Mouse (Mus musculus) T-helper 17 cell (primary cell): ENCODE data around the gene Sumo3.

Source experiments
- in situ Hi-C, 2 experiments: fragments of 300-600 bp; cut with MboI, MseI; formaldehyde crosslinking; loops; 1 replicate in 1 of 2; 2 replicates in 1 of 2; pipeline ENCODE4 v1.15.1; 2025; ENCODE audit warnings: high pct_unique_total_duplicates in 2 of 2

Sumo3 gene

DNA sequence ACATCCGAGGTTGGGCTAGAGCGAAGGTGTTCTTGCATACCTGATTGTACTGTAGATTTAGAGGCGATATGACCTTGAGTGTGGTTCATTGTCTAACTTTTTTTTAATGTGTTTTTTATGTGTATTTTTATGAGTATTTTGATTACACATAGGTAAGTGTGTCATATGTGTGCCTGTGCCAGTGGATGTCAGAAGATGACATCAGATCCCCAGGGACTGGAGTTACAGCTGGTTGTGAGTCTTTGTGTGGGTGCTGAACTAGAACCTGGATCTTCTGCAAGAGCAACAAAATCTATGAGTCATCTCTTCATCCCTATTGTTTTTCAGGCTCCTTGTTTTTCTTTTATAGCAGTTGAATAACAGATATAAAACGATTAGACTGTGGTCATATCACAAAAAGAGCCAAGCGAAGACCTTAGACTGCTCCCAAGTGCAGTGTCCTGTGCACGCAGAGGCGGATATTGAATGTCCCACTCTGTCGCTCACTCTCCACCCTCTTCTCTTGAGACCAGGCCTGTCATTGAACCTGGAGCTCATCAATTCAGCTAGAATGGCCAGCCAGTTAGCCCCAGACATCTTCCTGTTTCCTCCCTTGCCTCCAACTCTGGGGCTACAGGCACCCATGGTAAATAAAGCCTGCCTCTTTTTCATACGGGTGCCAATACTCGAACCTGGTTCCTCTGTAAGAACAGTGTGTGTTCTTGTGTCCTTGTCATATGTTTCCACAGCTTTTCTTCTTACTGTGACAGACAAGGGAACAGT, 17.9 kb downstream of the Sumo3 start:
- in situ Hi-C loops: loop anchor here in 1 of 2 experiments (10.0 kb wide), 1 partner anchor 951 kb away; the partner anchor contains the start of gene Ilvbl

DNA sequence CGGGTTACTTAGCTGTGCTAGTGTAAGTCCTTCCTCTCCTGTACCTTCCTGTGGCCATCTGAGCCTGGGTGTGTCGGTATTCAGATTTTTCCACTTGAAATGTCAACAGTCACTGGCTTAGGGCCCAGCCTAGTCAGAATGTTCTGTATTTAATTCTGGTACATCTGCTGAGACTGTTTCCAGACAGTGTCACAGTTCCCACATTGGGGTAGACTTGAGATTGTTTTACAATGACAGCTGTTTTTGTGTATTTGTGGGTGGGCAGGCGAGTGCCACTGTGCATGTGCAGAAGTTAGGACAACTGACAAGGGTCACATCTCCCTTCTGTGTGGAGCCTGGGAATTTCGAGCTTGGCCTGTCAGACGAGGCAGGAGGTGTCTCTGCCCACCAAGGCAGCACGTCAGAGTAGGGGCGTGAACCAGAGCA, 18.7 kb downstream of the Sumo3 start:
- in situ Hi-C loops: loop anchor here in 1 of 2 experiments (10.0 kb wide), 1 partner anchor 950 kb away; the partner anchor contains the start of gene Ilvbl

DNA sequence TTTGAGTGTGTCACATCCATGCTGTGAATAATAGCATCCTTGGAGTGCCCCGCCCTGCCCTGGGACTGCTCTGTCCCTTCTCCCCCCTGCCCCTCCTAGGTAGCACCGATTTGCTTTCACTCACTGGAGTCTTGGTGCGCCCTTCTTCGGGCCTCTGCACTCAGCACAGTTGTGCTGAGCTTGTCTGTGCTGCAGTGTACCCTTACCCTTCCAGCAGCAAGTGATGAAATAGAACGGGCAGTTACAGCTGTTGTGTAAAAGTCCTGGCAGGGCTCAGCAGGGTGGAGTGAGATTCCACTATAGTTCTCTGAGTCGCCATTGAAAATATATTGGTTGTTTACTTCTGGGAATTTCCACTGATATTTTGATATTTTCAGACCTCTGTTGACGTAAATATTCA, 20.1 kb downstream of the Sumo3 start:
- in situ Hi-C loops: loop anchor here in 1 of 2 experiments (10.0 kb wide), 1 partner anchor 949 kb away; the partner anchor contains the start of gene Ilvbl

DNA sequence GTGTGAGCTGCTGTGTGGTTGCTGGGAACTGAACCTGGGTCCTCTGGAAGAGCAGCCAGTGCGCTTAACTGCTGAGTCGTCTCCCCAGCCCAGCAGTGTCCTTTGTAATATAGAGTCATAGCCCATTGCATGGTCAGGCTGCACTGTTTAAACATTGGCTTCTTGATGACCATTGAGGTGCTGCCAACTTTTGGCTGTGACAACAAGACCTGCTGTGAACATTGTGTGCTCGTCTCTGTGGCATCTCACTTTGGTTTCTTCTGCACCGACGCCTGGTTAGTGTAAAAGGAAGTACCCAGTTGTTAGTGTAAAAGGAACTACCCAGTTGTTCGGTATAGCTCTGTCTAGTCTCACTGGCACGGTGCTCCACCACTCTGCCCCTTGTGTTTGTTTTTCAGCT, 20.7 kb downstream of the Sumo3 start:
- in situ Hi-C loops: loop anchor here in 1 of 2 experiments (10.0 kb wide), 1 partner anchor 948 kb away; the partner anchor contains the start of gene Ilvbl

DNA sequence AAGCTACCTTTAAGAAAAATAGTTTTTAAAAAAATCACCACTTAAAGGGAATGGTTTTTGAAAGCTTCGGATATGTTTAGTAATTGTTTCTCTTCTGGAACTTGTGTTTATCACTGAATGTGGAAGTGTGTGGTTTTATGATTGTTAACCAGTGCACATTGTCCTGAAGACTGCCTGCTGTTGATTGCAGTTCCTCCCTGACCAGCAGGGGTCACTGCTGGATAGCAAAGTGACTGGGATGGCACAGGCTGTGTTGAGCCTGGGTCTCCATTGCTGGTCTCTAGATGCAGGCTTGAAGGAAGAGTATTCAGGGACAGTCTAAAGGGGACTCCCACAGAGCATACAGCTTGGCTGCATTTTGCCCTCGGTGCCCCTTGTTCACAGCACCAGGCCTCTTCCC, 21.6 kb downstream of the Sumo3 start:
- in situ Hi-C loops: loop anchor here in 1 of 2 experiments (10.0 kb wide), 1 partner anchor 947 kb away; the partner anchor contains the start of gene Ilvbl

DNA sequence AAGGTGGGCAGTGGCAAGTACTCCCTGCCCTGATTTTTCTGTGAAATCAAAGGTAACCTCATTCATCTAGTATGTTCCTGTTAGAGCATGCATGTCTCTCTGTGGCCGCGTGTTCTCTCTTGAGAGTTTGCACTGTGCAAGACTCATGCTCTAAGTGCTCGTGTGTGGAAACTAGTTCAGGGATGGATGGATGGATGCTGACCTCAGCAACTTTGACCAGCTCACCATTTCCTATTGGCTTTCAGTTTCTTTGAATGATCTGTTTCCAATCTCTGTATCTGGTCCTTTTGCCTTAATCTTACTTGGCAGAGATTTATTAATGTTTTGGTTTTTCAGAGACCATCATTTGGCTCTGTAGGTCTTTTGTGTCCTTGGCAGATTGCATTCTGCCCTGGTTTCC, 23.3 kb downstream of the Sumo3 start:
- in situ Hi-C loops: loop anchor here in 1 of 2 experiments (10.0 kb wide), 1 partner anchor 946 kb away; the partner anchor contains the start of gene Ilvbl

DNA sequence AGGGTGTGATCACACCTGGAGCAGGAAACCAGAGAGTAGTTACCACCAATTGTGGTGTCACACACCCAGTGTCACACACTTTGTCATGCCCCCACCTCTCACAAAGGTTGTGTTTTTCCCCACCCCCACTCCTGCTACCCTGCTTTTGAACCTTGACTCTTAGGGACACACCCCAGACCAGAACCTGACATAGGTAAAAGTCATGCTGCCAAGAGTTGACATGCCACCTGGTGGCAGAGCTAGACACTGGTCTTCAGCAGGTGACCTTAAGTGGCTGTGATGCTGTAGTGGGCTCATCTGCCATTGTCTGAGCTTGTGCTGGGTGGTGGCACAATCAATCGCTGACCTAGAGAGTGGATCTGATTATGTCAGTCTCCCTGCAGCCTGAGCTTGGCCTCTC, 24.1 kb downstream of the Sumo3 start:
- in situ Hi-C loops: loop anchor here (10.0 kb wide), 2 partner anchors 585 to 945 kb away; partner anchors contain the start of gene Ilvbl (in 1 of the 2)

DNA sequence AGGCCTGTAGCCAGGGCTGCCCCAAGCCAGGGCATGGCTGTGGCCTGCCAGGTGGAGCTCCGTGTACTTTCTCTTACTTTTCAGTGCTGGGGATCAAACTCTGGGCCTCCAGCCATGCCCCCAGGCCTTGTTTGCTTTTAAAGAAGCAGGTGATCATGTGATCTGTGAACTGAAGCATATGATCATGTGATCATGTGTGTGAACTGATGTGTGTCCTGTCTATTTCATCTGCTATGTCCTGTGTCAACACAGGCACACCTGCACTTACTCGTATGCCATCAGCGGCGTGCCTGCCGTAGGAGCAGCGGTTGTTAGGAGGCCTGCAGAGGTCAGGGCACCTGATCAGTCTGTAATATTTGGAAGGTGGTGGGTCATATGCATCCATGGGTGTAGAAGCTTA, 28.1 kb downstream of the Sumo3 start:
- in situ Hi-C loops: loop anchor here in 1 of 2 experiments (10.0 kb wide), 1 partner anchor 589 kb away; no protein-coding TSS in a partner anchor

DNA sequence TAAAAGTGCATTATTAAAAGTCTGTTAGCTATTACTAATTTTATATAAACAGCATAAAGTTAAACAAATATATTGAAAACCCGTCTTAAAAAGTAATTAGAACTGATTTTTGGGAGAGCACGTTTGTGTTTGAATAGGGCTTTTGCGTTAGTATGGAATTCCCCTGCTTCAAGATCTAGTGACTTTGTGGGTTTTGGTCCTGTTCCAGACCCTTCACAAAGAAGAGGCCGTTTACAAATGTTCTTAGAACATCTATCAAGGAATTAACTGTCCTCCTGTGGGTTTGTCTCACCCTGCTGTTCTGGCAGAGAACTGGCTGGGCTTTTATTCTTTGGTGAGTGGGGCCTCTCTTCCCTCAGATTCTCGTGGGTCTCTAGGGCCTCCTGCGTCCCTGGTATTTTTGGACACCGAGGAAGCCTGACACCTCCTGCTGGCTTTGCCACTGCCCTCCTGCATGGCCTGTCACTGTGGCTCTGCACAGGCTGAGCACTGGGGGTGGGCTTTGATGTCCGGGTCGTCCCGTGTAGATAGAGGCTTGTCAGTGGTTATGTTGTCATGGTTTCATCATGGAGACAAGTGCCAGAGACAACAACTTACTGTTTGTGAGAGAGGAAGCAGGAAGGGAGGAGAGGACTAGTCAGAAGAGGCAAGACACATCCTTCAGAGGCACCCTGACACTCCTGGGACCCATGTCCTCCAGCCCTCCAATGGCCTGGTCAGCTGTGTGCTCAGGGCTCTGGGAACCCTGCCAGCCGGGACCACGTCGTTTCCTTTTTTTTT, 28.7 kb downstream of the Sumo3 start:
- in situ Hi-C loops: loop anchor here in 1 of 2 experiments (10.0 kb wide), 1 partner anchor 590 kb away; no protein-coding TSS in a partner anchor

DNA sequence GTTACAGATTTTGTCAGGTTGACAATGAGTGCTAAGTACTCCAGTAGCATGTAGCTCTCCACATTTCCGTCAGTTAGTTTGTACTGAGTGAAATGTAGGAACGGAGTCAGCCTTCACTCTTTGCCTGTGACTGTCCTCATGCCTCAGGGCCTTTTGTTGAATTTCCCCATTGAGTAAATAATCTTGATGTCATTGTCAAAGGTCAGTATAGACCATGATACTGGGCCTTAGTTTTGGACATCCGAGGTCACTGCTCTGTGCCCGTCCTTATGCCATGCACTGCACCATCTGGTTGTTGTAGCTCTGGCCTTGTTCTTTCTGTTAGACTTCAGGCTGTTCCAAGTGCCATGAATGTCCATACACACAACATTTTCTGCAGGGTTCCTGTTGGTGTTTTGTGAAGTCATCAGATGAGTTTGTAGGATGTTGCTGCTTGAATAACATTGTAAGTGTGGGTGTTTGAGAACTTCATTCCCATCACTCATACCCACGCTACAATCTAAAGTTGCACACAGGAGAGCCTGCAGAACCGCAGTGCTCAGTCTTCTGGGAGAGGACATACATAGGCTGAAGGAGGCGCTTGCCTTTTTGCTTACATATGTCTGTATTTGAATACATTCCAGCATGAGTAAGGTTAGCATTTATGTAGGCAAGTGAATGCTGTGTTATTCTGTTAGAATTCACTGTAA, 30.5 kb downstream of the Sumo3 start:
- in situ Hi-C loops: loop anchor here in 1 of 2 experiments (10.0 kb wide), 1 partner anchor 592 kb away; no protein-coding TSS in a partner anchor

DNA sequence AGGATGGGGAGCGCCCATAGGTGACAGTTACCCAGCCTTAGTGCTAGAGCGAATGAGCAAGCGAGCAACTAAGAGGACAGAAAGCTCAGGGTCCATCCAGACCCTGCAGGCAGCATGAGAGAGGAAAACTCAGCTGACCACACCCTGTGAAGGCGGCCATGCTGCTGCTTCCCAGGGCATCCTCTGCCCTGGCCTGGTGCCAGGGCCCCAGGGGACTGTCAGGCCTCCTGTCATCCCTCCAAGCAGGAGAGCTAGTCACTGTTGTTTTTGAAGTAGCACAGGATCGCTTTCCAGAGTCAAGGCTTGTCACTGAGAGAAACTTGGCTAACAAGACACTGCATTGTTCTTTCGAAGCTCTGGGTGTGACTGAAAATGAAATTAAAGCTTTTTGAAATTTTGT, 33.1 kb downstream of the Sumo3 start:
- in situ Hi-C loops: loop anchor here in 1 of 2 experiments (10.0 kb wide), 1 partner anchor 594 kb away; no protein-coding TSS in a partner anchor

DNA sequence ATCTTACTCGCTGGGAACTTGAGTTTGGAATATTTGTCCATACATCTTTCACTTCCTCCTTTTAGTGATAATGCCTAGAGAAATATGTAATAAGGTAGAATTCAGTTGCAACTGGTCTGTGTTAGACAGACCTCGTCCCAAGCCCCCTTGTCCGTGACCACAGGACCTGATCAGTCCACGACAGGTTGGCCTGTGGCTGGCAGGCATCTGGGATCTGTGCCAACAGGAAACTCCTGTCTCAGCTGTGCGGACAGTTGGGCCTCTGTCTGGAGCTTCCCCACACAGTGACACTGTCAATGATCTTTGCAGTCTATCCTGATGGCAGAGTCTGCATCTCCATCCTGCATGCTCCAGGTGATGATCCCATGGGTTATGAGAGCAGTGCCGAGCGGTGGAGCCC, 37.3 kb downstream of the Sumo3 start:
- in situ Hi-C loops: loop anchor here in 1 of 2 experiments (10.0 kb wide), 1 partner anchor 1962 kb away; no protein-coding TSS in a partner anchor

DNA sequence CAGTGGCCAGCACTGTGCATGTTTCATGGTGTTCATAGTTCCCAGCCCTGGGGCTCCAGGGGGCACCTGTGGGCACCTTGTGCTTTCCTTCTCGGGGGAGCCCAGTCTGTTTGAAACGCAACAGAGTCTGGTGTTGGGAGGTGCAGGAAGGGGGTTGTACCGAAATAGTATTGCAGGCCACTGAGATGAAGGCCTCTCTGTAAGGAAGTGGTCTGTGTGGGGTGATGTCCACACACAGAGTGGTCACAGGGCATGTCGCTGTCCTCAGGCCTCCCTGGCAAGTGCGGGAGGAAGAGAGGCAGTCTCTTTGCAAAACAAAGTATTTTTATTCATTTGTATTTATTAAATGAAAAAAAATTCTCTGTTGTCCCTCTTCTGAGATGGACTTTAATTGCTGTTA, 39.7 kb downstream of the Sumo3 start:
- in situ Hi-C loops: loop anchor here in 1 of 2 experiments (10.0 kb wide), 1 partner anchor 1959 kb away; no protein-coding TSS in a partner anchor

DNA sequence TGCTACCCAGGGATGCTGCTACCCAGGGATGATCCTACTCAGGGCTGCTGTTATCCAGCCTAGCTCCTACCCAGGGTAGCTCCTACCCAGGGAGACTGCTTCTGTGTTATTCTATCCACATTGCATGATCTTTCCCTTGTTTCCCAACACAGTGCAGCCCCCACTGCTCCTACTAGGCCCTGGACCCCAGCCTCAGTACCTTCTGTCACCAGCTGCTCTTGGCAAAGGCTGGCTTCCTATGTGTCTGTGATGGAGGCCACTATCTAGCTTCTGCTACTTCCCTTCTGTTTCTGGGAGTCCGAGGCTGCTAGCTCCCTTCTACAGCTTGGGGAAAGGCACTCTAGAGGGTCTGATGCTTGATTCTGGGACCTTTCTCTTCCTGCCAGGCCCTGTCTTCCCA, 41.6 kb downstream of the Sumo3 start:
- in situ Hi-C loops: loop anchor here in 1 of 2 experiments (10.0 kb wide), 1 partner anchor 1957 kb away; no protein-coding TSS in a partner anchor

DNA sequence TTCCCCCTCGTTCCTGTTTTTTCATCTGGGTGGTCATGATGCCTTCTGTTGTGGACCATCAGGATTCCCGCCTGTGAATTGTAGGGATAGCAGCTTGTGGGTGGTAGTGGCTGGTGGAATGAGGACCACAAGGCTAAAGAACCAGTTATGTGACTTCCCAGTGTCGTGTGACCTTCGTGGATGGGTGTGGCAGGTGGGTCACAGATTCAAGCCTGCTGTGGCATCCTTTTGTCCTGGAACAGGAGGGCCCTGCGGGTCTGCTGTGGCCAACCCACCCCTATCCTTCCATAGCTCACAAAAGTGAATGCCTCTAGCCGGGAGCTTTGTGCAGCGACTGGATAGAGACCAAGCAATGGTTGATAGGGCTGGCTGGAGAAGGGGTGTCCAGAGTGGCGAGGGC, 42.0 kb downstream of the Sumo3 start:
- in situ Hi-C loops: loop anchor here in 1 of 2 experiments (10.0 kb wide), 1 partner anchor 1957 kb away; no protein-coding TSS in a partner anchor

DNA sequence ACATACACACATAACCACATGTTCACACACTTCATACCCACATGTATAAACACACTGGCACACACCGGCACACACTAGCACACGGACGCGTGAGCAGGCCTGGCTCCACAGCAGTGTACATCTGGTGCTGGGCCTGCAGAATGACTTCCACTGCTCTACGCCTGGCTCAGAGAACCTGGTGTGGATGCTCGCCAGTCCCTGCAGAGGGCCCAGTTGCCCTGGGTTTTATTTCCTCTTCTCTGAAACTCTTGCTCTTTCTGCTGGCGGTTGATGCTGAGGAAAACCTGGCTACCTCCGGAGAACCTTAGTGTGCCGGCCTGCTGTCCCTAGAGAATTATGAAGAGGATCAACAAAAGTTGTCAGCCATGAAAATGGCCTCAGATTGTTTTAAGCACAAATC, 46.1 kb downstream of the Sumo3 start:
- in situ Hi-C loops: no loop called here

DNA sequence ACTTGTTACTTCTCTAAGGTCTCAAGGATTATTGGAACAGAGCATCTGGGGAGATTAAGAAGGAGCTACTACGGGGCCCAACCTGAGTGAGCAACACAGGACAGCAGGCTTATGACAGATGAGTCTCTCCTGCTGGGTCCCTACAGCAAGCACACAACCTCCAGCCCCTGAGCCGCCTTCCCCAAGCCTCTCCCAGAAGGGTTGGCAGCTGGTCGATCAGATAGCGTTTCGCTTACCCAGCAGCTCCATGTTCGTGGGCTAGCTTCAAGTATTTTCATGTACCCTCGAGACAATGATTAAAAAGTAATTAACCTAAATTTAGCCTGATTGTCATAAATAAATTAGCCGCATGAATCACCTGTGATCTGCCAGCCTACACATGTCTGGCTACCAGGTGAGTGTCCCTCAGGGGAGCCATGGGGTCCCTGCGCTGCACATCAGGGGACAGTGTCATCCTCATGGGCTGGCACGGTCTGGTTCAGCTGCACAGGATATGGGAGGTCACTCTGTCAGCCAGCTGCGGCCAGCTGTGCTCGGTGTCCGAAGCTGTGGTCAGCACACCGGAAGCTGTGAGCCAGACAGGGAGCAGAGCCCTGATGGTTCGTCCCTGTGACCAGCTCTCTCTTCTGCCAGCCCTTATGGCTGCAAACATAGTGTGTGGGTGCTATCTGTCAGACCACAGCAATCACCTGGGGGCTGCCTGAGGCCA, 52.5 kb downstream of the Sumo3 start:
- in situ Hi-C loops: no loop called here

DNA sequence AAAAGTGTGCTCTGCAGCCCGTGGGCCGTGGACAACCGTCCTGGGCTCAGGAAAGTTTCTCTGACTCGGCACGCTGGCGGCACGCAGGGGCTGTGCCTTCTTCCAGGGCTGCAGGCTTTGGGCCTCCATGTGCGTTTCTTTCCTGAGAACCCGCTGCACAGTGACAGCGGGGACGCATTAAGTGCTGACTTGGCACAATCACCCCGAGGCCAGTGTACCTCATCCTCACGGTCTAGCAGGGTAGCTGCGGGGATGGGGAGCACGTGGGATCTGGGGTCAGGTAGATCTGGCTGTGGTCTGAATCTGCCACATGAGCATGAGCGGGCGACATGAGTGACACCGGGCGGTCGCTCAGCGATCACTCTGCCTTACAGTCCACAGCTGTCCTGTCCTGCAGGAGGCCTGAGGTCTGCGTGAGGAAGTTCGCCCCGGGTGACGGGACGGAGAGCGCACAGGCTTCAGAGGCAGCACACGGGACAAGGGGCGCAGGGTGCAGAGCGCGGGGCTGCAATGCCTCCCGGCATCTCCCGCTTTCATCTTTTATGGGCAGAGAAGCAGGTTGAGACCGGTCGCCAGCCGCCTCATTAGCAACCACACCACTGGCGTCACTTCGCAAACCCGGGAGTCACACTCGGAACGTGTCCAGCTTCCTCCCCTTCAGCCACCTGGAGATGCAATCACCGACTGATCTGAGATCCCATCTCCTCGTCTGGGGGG, 58.2 kb downstream of the Sumo3 start:
- in situ Hi-C loops: no loop called here

DNA sequence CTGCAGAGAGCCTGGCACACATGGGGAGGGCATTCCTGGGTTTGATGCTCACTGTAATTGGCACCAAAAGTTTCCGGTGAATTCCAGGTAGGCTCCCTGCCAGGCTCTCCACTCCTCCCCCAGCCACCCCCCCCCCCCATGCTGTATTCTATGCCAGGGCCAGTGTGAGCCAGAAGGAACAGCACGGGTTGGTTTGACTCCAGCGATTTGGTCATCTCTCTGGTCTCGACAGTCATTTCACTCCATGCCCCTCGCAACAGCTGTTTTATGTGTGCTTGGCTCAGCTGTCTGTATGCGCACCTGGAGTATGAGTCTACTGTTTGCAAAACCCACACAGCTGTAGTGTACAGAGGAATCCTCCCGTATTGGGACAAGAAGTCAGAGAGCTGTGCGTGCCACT, 60.4 kb downstream of the Sumo3 start:
- in situ Hi-C loops: no loop called here

DNA sequence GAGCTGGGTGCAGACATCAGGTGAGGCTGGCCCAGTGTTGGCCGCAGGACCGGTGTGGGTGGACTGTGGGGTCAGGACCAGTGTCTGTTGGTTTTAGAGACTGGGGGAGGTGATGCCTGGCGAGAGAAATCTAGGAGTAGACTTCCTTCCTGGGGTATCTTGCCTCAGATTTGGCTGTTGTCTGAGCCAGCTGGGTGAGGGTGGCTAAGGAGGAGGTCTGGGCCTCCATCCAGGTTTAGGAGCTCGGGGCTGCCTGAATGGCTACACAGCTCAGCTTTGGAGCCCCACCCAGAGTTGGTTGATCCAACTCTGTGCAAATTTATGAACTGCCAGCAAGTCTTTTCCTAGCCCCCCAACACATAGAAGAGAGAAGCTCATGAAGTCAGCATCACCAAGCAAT, 61.5 kb downstream of the Sumo3 start:
- in situ Hi-C loops: no loop called here
